Mouse (Mus musculus): Measurements from ENCODE around the gene Prkg1.

Gene Prkg1

GRCm38 (mm10) chr19:31764801-31765340, at the start of gene Prkg1:
Gene Prkg1 (minus strand): TSS chr19:31765033.
- no peak for DNase-seq (ENCODE audit: low spot score)

GRCm38 (mm10) chr19:31813087-31813486, 48.3 kb upstream of the Prkg1 start:
- DNase-seq (ENCODE audit: low spot score): no peak

GRCm38 (mm10) chr19:31811371-31811770, 46.5 kb upstream of the Prkg1 start:
- no peak for DNase-seq (ENCODE audit: low spot score)

- no peak for DNase-seq (ENCODE audit: low spot score)
Observed at GRCm38 (mm10) chr19:31805391-31805790, 40.6 kb upstream of the Prkg1 start.

GRCm38 (mm10) chr19:31795485-31796046, 30.7 kb upstream of the Prkg1 start:
- no peak for DNase-seq (ENCODE audit: low spot score)

- DNase-seq (ENCODE audit: low spot score): no peak
Observed at GRCm38 (mm10) chr19:31791724-31792123, 26.9 kb upstream of the Prkg1 start.

- no peak for DNase-seq (ENCODE audit: low spot score)
Observed at GRCm38 (mm10) chr19:31781521-31782018, 16.7 kb upstream of the Prkg1 start.

- no peak for DNase-seq (ENCODE audit: low spot score)
Observed at GRCm38 (mm10) chr19:31781077-31781476, 16.2 kb upstream of the Prkg1 start.

GRCm38 (mm10) chr19:31780222-31780621, 15.4 kb upstream of the Prkg1 start:
- DNase-seq (ENCODE audit: low spot score): no peak

- no peak for DNase-seq (ENCODE audit: low spot score)
Observed at GRCm38 (mm10) chr19:31779021-31779420, 14.2 kb upstream of the Prkg1 start.

GRCm38 (mm10) chr19:31767004-31767403, 2.2 kb upstream of the Prkg1 start:
- DNase-seq (ENCODE audit: low spot score): no peak

- no peak for DNase-seq (ENCODE audit: low spot score)
Observed at GRCm38 (mm10) chr19:31765451-31765850, 618 bp upstream of the Prkg1 start.

GRCm38 (mm10) chr19:31763951-31764800, 657 bp downstream of the Prkg1 start:
- peak; percentile 25 for DNase-seq (ENCODE audit: low spot score)

GRCm38 (mm10) chr19:31763246-31763821, 1.5 kb downstream of the Prkg1 start:
- no peak for DNase-seq (ENCODE audit: low spot score)

- no peak for DNase-seq (ENCODE audit: low spot score)
Observed at GRCm38 (mm10) chr19:31762411-31763245, 2.2 kb downstream of the Prkg1 start.

GRCm38 (mm10) chr19:31759855-31760254, 5.0 kb downstream of the Prkg1 start:
- no peak for DNase-seq (ENCODE audit: low spot score)

GRCm38 (mm10) chr19:31755929-31756792, 8.7 kb downstream of the Prkg1 start:
- DNase-seq (ENCODE audit: low spot score): peak; percentile 75

GRCm38 (mm10) chr19:31754642-31755287, 10.1 kb downstream of the Prkg1 start:
- no peak for DNase-seq (ENCODE audit: low spot score)

GRCm38 (mm10) chr19:31750976-31751676, 13.7 kb downstream of the Prkg1 start:
- no peak for DNase-seq (ENCODE audit: low spot score)

- DNase-seq (ENCODE audit: low spot score): peak; percentile 37
Observed at GRCm38 (mm10) chr19:31746635-31747034, 18.2 kb downstream of the Prkg1 start.
